Mouse (Mus musculus): Measurements from ENCODE around the gene Gm49398. TPM values are rescaled to one million over a fixed set of nuclear protein-coding genes. Genes with fewer than 3 reads are reported as not detected.
A peak's percentile ranks its signal among the peaks of the same experiment; 100 is the strongest.

The Gm49398 gene
- not detected for total RNA-seq (2021)
- long read RNA-seq, experiment 1: 0 reads
- long read RNA-seq, experiment 2: 0 reads

DNA sequence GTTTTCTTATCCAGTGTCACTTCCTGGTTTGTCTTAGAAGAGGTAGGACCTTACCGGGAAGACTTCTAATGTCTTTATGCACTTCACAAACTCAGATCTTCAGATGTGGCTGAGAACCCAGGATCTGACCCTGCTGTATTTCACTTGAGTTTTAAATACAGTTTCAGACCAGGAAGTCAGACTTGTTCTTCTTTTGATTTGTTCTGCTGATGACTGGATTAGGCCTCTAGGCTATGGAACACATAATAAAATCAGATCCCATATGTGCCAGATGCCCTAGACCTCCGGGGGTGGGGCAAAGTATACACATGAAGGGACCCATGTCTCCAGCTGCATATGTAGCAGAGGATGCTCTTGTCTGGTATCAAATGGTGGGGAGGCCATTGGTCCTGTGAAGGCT is at the start of gene Gm49398:
TSS of gene Gm49398 (minus strand) at position 101 of the 400 bp plus-strand sequence.
- no peak for DNase-seq
- intact Hi-C loops (cut with DNase I; ENCODE audit: low total_unique reads): no loop called here

DNA sequence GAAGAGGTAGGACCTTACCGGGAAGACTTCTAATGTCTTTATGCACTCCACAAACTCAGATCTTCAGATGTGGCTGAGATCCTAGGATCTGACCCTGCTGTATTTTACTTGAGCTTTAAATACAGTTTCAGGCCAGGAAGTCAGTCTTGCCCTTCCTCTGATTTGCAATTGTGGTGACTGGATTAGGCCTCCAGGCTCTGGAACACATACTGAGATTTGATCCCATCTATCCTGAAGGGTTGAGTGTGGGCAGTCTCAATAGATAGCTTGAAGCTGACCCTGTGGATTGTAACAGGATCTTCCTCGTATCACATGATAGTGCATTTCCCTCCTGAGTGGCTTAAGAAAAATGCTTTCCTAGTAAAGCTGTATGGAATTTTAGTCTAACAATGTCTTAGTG is 33.4 kb downstream of the Gm49398 start, which contains the start of gene Cts8:
TSS of gene Cts8 (minus strand) at position 101 of the 400 bp plus-strand sequence.
- intact Hi-C loops (cut with DNase I; ENCODE audit: low total_unique reads): no loop called here
- no peak for DNase-seq

DNA sequence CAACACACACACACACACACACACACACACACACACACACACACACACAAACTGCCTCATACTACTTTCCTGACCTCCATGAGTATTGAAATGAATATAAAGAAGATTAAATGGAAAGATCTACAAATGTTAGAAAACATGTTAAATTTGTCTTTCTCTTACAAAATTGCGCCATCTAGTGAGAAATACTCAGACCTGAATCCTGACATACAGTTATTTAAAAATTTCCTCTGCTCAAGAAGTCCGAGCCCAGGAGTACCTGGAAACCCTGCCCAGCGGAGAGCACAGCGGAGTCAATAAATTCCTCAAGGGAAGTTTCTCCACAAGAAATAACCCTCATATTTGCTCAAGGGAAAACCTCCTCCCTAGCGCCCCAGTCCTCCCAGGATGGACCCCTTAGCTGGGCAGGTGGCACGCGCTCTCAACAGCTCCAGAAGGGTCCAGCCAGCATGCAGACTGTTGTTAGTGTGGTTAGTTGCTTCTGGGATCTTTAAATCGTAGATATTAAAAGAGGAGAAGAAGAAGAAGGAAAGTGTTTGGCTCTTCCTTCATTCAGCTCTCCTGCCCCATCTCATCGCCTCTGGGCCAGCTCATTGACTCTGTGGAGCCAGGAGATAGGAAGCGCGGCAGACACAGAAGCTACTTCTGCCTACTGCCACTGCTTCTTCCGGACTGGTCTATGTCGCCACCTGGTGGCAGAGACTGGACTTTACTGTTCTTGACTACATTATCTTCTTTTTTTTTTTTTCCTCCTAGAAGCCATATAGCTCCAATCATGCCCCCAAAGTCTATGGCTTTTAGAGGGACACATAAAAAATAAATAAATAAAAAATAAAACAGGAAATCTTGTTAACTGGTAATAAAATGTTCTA is 47.3 kb downstream of the Gm49398 start:
- peak; percentile 20 for DNase-seq
- intact Hi-C loops (cut with DNase I; ENCODE audit: low total_unique reads): no loop called here

DNA sequence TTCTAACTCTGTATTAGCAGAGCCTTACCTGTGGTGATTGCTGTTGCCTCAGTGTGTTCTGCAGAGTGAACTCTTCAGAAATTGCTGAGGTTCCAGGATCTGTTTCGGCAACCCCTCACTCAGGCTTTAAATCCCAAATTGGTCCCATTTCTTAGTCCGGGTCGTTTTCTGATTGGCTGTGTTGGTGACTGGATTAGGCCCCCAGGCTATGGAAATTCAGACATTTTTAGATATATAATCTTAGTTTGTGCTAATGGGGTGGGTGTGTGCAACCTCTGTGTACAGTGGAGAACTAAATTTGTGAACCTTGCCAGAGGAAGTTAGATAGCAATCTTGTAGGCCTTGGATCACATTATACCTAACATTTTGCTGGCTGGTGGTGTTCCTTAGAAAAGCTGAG is 85.3 kb downstream of the Gm49398 start, which contains the start of gene Cts6:
TSS of gene Cts6 (minus strand) at position 101 of the 400 bp plus-strand sequence.
- intact Hi-C loops (cut with DNase I; ENCODE audit: low total_unique reads): no loop called here
- DNase-seq: no peak

Small RNA genes lying within 50 kb of the gene (microRNA-seq; reads per million reads assigned to microRNA genes)
- 0 reads per million in 2 experiments for gene Gm27704

Other genes starting within 250 kb of the Gm49398 start
- gene Ctsq, start 248.2 kb downstream of the Gm49398 start, total RNA-seq (2021): not detected
- not detected for gene Ctsr, start 124.6 kb downstream of the Gm49398 start, total RNA-seq (2021)
- not detected for gene Cts6, start 85.4 kb downstream of the Gm49398 start, total RNA-seq (2021)
- not detected for gene Cts8, start 33.5 kb downstream of the Gm49398 start, total RNA-seq (2021)
- gene Cts7, start 69.4 kb upstream of the Gm49398 start, total RNA-seq (2021): not detected